Mouse (Mus musculus) small intestine, adult 2 months (tissue): ENCODE data around the gene Mfsd2a.

ENCODE experiments used
- CTCF ChIP-seq: fragments of 200-500 bp; IDR thresholded peaks from 2 replicates; pipeline ENCODE4 v1.5.1; 2012; ENCODE audit warnings: low read depth, mild to moderate bottlenecking, control low read depth, inconsistent platforms, low read length, moderate library complexity, mixed read lengths; ENCODE audit not compliant: insufficient replicate concordance, insufficient read length; ENCODE audit errors: extremely low read depth
- POLR2A ChIP-seq: fragments of 200-500 bp; IDR thresholded peaks from 2 replicates; pipeline ENCODE4 v1.6.1; 2012; ENCODE audit warnings: low read depth, mild to moderate bottlenecking, control low read depth, inconsistent platforms, low read length, moderate library complexity

- TF ChIP-seq POLR2A (no peak), CTCF (no peak)
Observed at GRCm38 (mm10) chr4:122979826-122980225, 18.8 kb upstream of the Mfsd2a start.
